Mouse (Mus musculus) spleen, postnatal 0 days (tissue): ENCODE results near the gene Zfp513. TPM values are rescaled to one million over a fixed set of nuclear protein-coding genes. Genes with fewer than 3 reads are reported as not detected.

Source experiments
- polyA plus RNA-seq: library from polyadenylated mRNA; unstranded; fragments of >200 nt; fragmentation: Nextera tagmentation; extraction: Ambion mirVana; gene quantifications from 2 replicates; pipeline ENCODE4 v1.2.1, GENCODE M21; 2015

The Zfp513 gene
- polyA plus RNA-seq, result 3.3 and 3.5 TPM in 2 replicates

DNA sequence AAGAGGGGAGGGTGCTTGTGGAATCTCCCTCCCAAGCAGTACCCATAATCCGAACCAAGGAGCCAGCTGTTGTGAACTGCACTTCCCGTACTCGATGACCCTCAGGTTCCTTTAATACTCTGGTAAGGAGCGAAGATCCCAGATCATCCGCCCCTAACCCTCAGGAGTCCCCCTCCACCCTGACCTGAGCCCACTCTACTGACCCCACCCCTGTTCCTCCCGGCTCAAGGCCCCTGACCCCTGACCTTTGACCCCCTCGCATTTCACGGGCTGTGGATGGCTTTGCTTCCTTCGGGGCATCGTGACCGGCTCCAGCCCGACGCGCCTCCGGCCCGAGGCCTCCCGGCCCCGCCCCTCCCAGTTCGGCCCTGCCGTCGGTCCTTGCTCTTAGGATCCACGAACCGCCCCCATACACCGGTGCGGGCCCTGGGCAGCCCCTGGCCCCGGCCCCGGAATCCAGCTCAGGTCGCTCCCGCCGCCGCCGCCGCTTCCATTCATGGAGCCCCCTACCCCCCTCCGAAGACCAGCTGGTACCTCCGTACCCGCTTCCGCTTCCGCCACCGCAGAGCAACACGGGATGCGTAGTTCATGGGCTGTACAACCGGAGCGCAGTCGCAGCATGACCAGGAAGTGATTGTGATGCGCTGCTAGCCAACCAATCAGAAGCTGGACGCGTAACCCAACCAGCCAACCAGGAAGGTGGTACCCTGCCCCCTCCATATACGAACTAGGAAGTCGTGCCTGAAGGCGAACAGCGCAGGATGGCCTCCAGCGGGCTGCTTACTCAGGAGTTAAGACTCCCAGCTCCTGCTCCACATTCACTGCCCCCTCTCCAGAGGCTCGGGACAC is at the start of gene Zfp513:
Gene Zfp513, minus strand, starts transcription at position 562 of the 849 bp plus-strand sequence.

DNA sequence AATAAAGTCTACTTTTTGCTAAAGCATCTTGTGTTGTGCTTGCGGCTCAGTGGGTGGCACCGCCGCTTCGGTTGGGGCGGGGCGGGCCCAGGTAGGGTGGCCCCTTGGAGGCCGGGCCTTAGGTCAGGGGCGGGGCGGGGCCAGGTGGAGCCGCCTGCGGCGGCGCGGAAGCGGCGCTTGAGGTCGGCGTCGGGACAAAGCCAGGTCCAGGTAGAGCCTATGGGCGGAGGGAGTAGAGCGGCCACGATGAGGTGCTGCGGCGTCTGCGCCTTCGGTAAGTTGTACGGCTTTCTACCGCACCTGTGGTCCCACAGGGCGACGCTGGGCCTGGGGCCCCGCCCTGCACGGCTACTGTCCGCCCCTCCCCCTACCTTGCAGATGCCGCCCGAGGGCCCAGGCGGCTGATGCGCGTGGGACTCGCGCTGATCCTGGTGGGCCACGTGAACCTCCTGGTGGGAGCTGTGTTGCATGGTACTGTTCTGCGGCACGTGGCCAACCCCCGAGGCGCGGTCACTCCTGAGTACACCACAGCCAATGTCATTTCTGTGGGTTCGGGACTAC is 49.5 kb upstream of the Zfp513 start, which contains the start of gene Krtcap3:
Gene Krtcap3, plus strand, starts transcription at position 151 of the 561 bp plus-strand sequence.

DNA sequence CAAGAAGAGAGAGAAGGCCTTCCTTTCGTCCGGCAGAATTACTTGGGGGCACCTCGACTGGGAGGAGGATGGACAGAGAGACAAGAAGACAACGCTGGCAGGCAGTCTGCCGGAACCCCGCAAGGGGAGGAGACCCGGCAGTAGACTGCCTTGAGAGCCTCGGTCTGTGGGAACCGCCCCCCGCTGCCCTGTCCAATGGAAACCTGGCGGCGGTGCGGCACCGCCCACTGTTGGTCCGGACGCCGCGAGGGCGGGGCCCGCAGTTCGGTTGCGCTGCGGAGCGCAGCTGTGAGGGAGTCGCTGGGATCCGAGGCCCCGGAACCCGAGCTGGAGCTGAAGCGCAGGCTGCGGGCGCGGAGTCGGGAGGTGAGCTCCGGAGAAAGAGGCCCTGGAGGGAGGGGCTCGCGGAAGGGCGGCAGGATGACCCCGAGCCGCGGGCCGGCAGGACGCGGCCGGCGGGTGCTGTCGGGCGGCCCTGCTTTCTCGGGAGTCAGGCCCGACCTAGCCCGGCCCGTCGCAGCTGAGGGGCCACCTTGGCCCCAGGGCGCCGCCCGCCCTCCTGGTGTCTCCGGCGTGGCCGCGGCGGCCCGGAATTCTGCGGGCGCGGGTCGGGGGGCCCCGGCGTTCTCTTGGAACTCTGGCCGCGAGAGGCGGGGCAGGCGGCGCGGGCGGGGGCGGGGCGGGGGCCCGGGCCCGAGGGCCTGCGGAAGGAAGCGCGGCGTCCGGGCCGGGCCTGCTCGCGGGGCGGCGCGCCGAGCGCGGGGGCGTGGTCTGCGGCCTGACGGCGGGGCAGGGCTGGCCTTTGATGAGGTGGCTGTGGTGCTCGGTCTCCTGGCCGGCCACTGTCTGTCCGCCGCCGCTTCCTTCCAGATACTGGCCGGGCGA is 38.8 kb upstream of the Zfp513 start, which contains the start of the genes Nrbp1 and Gm9970:
Gene Nrbp1, plus strand, starts transcription at position 228 of the 885 bp plus-strand sequence.
Gene Gm9970, minus strand, starts transcription at position 596 of the 885 bp plus-strand sequence.

DNA sequence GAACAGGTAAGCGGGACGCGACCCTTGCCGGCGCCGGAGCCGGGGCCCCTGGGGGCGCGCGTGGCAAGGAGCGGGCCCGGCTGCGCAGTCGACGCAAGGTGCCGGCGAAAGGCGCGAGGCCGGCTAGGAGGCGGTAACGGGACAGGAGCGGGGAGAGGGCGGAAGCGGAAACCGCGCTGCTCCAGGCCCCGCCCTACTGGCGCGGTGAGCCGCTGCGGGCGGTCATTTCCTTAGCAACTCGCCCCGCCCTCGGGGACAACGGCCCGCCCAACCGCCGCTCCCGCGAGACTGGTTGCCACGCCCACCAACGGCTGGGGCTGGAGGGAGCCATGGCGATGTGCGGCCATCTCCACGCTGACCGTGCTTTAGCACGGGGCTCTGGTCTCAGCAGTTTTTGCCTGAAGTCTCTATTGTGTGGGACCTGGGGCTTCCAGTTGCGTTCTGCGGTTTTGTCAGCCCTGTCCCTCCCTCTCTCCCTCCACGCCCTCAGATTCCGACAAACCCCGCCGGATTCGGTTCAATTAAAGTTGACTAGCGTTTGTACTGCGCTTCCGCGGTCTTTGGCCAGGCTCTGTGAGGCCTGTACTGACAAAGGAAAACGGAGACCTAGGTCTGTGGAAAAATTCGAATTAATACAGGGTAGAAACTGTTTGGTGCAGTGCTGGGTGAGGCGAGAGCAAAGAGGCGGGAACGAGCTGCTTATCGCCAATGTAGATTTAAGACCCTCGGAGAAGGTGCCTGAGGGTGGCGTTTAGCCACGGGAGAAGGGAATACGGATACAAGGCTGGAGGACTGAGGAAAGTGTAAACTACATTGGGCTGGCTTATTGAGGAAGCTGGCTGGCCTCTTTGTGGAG is 18.6 kb upstream of the Zfp513 start, which contains the start of gene Ppm1g:
Gene Ppm1g, minus strand, starts transcription at position 240 of the 856 bp plus-strand sequence.

DNA sequence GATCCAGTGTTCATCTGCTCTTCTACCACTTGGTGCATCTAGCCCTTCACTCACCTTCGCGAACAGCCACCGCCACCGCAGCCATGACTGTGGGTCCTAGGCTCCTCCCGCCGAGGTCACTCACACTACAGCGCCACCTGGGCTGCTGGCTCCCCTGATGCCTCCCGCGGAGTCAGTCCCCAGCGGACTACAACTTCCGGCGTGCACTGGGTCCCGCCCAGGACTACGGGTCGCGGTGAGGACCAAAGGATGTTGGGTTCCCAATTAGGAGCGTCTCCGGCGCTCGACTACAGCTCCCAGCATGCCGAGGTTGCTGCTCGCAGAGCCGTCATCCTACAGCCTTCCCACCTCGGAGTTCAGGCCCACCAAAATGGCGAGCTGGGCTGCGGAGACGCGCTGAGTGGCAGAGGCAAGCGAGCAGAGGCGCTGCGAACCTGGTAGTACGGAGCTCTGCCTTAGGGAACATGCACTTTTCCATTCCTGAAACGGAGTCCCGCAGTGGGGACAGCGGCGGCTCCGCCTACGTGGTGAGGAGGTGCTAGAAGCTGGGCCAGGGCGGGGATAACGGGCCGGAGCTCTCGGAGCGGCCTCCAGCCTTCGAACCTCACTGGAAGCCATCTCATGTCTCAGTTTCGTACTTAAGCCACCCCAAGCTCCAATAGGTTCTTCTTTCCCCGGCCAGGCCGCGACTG is 9.0 kb downstream of the Zfp513 start, which contains the start of the genes Snx17 and Eif2b4:
Gene Snx17, plus strand, starts transcription at position 289 of the 692 bp plus-strand sequence.
Gene Eif2b4, minus strand, starts transcription at position 492 of the 692 bp plus-strand sequence.

DNA sequence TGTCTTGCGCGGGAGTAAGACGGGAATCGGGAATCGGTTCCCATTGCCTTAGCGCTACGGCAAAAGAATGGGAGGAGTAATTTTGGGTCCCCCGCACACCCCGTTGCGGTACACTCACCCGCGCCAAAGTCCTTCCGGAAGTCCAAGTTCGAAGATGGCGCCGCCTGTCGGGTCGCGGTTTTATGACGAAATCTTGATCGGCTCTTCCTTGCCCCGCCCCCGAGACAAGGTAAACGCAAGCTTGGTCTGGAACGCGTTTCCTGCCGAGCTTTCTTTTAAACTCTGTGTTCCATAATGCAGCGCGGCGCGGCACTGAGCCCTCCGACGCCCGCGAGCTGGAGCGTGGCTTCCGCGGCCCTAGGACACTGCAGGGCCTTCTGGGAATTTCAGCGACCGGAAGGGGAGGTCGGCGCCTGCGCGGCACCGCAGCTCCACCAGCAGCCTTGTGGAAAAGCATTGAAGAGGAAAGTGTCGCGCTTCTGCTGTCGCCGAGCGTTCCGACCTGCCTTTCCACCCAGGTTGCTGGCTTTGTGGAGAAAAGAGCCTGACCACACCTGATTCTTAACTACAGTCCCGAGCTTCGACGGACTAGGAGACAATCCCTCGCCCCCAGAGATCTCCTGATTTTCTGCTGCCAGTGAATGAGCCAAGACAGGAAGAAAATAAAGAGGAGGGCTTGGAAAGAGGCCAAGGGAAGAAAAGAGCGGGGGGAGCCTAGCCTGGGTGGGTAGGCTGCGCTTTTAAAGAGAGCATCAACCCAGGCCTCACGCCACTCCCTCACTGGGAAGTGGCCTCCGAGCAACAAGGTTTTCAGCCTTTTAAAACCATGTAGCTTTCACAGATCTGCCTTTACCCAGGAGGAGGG is 22.1 kb downstream of the Zfp513 start, which contains the start of the genes Gm29609 and Gtf3c2:
Gene Gm29609, minus strand, starts transcription at position 146 of the 865 bp plus-strand sequence.
Gene Gtf3c2, minus strand, starts transcription at position 379 of the 865 bp plus-strand sequence.

DNA sequence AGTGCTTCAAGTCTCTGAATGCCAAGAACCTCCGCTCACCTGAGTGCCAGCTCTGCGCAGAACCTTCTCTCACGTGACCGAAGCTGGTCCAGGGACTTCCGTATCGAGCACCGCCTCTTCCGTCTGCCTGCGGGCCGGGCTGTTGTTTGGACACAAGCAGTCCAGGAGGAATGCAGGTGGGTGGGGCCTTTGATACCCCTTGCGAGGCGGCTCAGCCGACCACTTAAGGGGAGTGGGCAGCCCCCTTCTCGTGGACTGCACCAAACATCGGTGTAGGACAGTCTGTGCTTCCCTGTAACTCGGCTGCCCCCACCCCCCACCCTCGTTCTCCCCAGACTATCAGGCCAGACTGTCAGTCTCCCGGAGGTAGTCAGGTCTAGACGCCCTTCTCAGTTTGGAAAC is 48.0 kb downstream of the Zfp513 start, which contains the start of gene Mpv17:
Gene Mpv17, minus strand, starts transcription at position 100 of the 402 bp plus-strand sequence.

Other genes starting within 250 kb of the Zfp513 start
- 80.8 and 94.5 TPM in 2 replicates for gene Preb, start 241.9 kb downstream of the Zfp513 start, polyA plus RNA-seq
- gene Tcf23, start 233.6 kb downstream of the Zfp513 start, polyA plus RNA-seq, result 0.67 and 0.78 TPM in 2 replicates
- 82.7 and 102 TPM in 2 replicates for gene Atraid, start 154.0 kb downstream of the Zfp513 start, polyA plus RNA-seq
- gene Slc5a6, start 153.4 kb downstream of the Zfp513 start, polyA plus RNA-seq, result 2.3 and 3.0 TPM in 2 replicates
- gene Cad, start 147.5 kb downstream of the Zfp513 start, polyA plus RNA-seq, result 13.9 and 14.0 TPM in 2 replicates
- gene Dnajc5g, start 96.0 kb downstream of the Zfp513 start, polyA plus RNA-seq, result not detected in 2 replicates
- not detected in 2 replicates for gene Slc30a3, start 94.1 kb downstream of the Zfp513 start, polyA plus RNA-seq
- gene Trim54, start 85.6 kb downstream of the Zfp513 start, polyA plus RNA-seq, result not detected in 2 replicates
- not detected in 2 replicates for gene Ucn, start 63.5 kb downstream of the Zfp513 start, polyA plus RNA-seq
- gene Mpv17, start 48.1 kb downstream of the Zfp513 start, polyA plus RNA-seq, result 18.6 and 23.3 TPM in 2 replicates
- gene Gm29609, start 22.4 kb downstream of the Zfp513 start, polyA plus RNA-seq, result 0.81 and 1.0 TPM in 2 replicates
- 32.6 and 32.8 TPM in 2 replicates for gene Gtf3c2, start 22.2 kb downstream of the Zfp513 start, polyA plus RNA-seq
- gene Snx17, start 9.1 kb downstream of the Zfp513 start, polyA plus RNA-seq, result 59.4 and 66.3 TPM in 2 replicates
- 50.9 and 53.3 TPM in 2 replicates for gene Eif2b4, start 8.9 kb downstream of the Zfp513 start, polyA plus RNA-seq
- 120 and 133 TPM in 2 replicates for gene Ppm1g, start 18.4 kb upstream of the Zfp513 start, polyA plus RNA-seq
- gene Nrbp1, start 38.6 kb upstream of the Zfp513 start, polyA plus RNA-seq, result 54.5 and 67.5 TPM in 2 replicates
- 0.42 and 0.48 TPM in 2 replicates for gene Gm9970, start 38.9 kb upstream of the Zfp513 start, polyA plus RNA-seq
- 6.8 and 10.3 TPM in 2 replicates for gene Krtcap3, start 49.4 kb upstream of the Zfp513 start, polyA plus RNA-seq
- 6.0 and 6.3 TPM in 2 replicates for gene Ift172, start 88.8 kb upstream of the Zfp513 start, polyA plus RNA-seq
- gene Fndc4, start 93.8 kb upstream of the Zfp513 start, polyA plus RNA-seq, result 6.5 and 6.7 TPM in 2 replicates
- gene Gckr, start 95.1 kb upstream of the Zfp513 start, polyA plus RNA-seq, result 0.18 TPM in 1 of 2 replicates, not detected in the other